Comparison of ENCODE assay signal across 8 mouse cellular contexts in the genomic region with DNA sequence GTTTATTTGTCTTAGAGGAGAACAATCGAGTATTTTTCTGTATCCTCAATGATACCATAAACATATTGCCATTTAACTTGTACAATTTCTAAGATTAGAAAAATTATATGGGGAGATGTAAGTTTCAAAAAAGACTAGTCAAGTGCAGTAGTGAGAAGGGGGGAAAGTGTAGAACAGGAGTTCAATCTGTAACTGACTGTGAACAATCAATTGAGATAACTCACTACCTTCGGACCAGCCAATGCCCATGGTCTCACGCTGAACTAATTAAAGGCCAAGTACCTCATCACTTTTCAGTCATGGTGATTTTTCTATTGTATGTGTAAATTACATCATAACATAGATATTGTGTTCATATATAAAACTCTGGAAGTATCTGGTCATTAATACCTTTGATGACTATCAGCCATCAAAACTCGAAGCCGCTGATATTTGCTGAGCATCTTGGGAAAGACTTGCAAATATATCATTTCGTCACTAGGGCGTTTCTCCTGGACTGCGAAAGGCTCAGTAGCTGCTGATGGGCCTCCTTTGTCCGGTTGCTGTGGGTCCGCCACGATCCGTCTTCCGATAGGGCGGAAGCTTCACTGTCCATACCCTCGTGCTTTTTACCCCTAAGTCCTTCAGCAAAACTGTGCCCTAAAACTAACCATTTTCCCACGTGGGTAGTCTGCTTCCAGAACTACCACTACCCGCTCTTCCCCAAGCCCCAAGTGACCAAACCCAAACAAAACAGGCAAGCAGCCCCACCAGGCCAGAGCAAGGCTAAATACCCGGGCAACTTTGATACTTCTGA. TPM values are rescaled to one million over a fixed set of nuclear protein-coding genes. Genes with fewer than 3 reads are reported as not detected.
DNase-seq lines count a peak whose midpoint lies in the region; ATAC-seq lines count a peak whose summit lies in the region.

No protein-coding gene starts in this region.

- H3K9me3 ChIP-seq in intestine, embryonic 14.5 days (ENCODE audit: control insufficient read depth, low read length) = no peaks in the 10 kb centered on the region

- H3K36me3 ChIP-seq in intestine, embryonic 14.5 days (ENCODE audit: control insufficient read depth, insufficient read depth, low read length) = no peaks in the 10 kb centered on the region

- ATAC-seq in intestine, embryonic 14.5 days (replicated peaks; ENCODE audit: low FRiP score, low TSS enrichment, low read depth) = peak; percentile 94
- peak; percentile 89 for ATAC-seq in megakaryocyte-erythroid progenitor cell, adult 5-6 weeks (replicated peaks; ENCODE audit: low FRiP score, low TSS enrichment, poor library complexity, severe bottlenecking)

- WGBS in intestine, embryonic 14.5 days = under 1% methylated on average over 18 of the region's 18 CpGs

- peaks cover 5% of the 10 kb centered on the region; the same call in 1 of the 2 replicates for H3K4me1 ChIP-seq in intestine, embryonic 14.5 days (replicated peaks; ENCODE audit: control insufficient read depth, insufficient read depth, low read length)

- peak overlapping the region; percentile 75 for H3K9ac ChIP-seq in intestine, embryonic 14.5 days (ENCODE audit: low read length)

- peak overlapping the region; percentile 96 for H3K27ac ChIP-seq in intestine, embryonic 14.5 days (ENCODE audit: low read depth)

- DNase-seq in adrenal gland, adult 18-20 months (ENCODE audit: low spot score in 2 of 2) = peak; percentile 70 to 76
- peak; percentile 92 for DNase-seq in embryo, embryonic 11 days
- peak; percentile 75 for DNase-seq in gastrocnemius, postnatal 25 days
- peak; percentile 90 for DNase-seq in intestine, embryonic 14.5 days (ENCODE audit: low spot score)
- peak; percentile 82 to 91 for DNase-seq in left cerebral cortex, postnatal 14 days (ENCODE audit: low spot score in 2 of 2)
- DNase-seq in right cerebral cortex, postnatal 14 days = peak; percentile 67
- DNase-seq in urinary bladder, postnatal 25 days (ENCODE audit: low spot score) = peak; percentile 63

- peak overlapping the region; percentile 45 for H3K4me3 ChIP-seq in intestine, embryonic 14.5 days (ENCODE audit: low read depth, low read length)

- intact Hi-C loops in left cerebral cortex, postnatal 14 days (cut with DNase I) = no loop called here

- no peaks in the 10 kb centered on the region for H3K27me3 ChIP-seq in intestine, embryonic 14.5 days (replicated peaks; ENCODE audit: control insufficient read depth, insufficient read depth, low read length)

- peak overlapping the region; percentile 57 for H3K4me2 ChIP-seq in intestine, embryonic 14.5 days (ENCODE audit: low read length)

RNA-seq across cellular contexts. Expression of a gene that starts 25.1 kb away (rescaled TPM):
- 10 to 100 TPM; 83.4 to 86.3 TPM for total RNA-seq in adrenal gland, adult 18-20 months (2021)
- 10 to 100 TPM; 18.1 to 22.5 TPM for total RNA-seq in gastrocnemius, postnatal 25 days (2021)
- 266 and 279 TPM in 2 replicates for polyA plus RNA-seq in intestine, embryonic 14.5 days (2014; fragmentation: Nextera tagmentation; extraction: Ambion mirVana)
- total RNA-seq in left cerebral cortex, postnatal 14 days (2021) = 10 to 100 TPM; 51.5 to 54.3 TPM
- total RNA-seq in megakaryocyte-erythroid progenitor cell, adult 5-6 weeks (2014; fragmentation: Nextera tagmentation) = 35.8 and 38.1 TPM in 2 replicates
- total RNA-seq in megakaryocyte-erythroid progenitor cell, adult 5-6 weeks (2017) = 152 and 153 TPM in 2 replicates

RNA-seq across cellular contexts. Expression of a gene that starts 42.5 kb away (rescaled TPM):
- 1 to 10 TPM in 1 of 2 experiments, under 1 TPM in 1; 0.77 to 1.7 TPM for total RNA-seq in adrenal gland, adult 18-20 months (2021)
- under 1 TPM; 0.48 to 0.69 TPM for total RNA-seq in gastrocnemius, postnatal 25 days (2021)
- 3.5 and 3.6 TPM in 2 replicates for polyA plus RNA-seq in intestine, embryonic 14.5 days (2014; fragmentation: Nextera tagmentation; extraction: Ambion mirVana)
- total RNA-seq in left cerebral cortex, postnatal 14 days (2021) = 1 to 10 TPM; 3.9 to 4.2 TPM
- total RNA-seq in megakaryocyte-erythroid progenitor cell, adult 5-6 weeks (2014; fragmentation: Nextera tagmentation) = 0.87 and 2.4 TPM in 2 replicates
- total RNA-seq in megakaryocyte-erythroid progenitor cell, adult 5-6 weeks (2017) = 0.70 and 4.2 TPM in 2 replicates

RNA-seq across cellular contexts. Expression of a gene that starts 47.3 kb away (rescaled TPM):
- 10 to 100 TPM in 1 of 2 experiments, 1 to 10 TPM in 1; 8.8 to 12.3 TPM for total RNA-seq in adrenal gland, adult 18-20 months (2021)
- 1 to 10 TPM; 4.7 to 4.8 TPM for total RNA-seq in gastrocnemius, postnatal 25 days (2021)
- 8.5 and 9.0 TPM in 2 replicates for polyA plus RNA-seq in intestine, embryonic 14.5 days (2014; fragmentation: Nextera tagmentation; extraction: Ambion mirVana)
- total RNA-seq in left cerebral cortex, postnatal 14 days (2021) = 10 to 100 TPM; 18.4 to 20.6 TPM
- 18.4 and 19.4 TPM in 2 replicates for total RNA-seq in megakaryocyte-erythroid progenitor cell, adult 5-6 weeks (2014; fragmentation: Nextera tagmentation)
- 15.7 and 20.1 TPM in 2 replicates for total RNA-seq in megakaryocyte-erythroid progenitor cell, adult 5-6 weeks (2017)

Comparison
In these comparisons a context has a peak if more than half of its experiments do, and no peak if none do; other contexts are left out.
1. Peak in every context shown above with its lines: DNase-seq, ATAC-seq, H3K4me3 ChIP-seq and H3K27ac ChIP-seq.